Mouse (Mus musculus): ENCODE measurements at regions not wholly inside any gene's neighbourhood (a gene's known extent, or its start where the extent isn't known, plus 50 kb on each side); places are given as distances from the start of the nearest gene placed in this dataset.
A peak's percentile ranks its signal among the peaks of the same experiment; 100 is the strongest.

DNA sequence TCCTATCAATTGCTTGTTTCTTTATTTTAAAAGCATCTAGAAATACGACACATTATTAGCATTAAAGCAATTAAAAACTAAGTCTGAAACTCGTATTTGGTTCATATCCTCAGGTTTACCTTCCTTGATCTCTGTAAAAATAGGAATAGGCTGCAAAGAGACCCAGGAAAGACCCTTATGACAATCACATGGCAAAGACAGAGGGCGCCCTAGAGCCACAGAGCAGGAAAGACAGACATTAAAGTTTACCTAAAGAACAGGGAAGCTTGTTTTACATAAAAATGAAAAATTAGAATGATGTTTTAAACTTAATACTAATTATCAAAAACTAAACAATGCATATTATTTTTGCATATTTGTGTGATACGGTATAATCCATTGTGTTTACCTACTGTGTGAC, 153.2 kb downstream of the Usp25 start:
- H3K4me2 ChIP-seq: no peak overlapping the region
- H3K9me3 ChIP-seq (replicated peaks): no peaks in the 10 kb centered on the region
- H3K36me3 ChIP-seq: no peaks in the 10 kb centered on the region
- no peak overlapping the region for H3K27ac ChIP-seq (replicated peaks)
- H3K4me3 ChIP-seq (replicated peaks): no peak overlapping the region
- ATAC-seq (ENCODE audit: low FRiP score): no peak
- no peaks in the 10 kb centered on the region for H3K4me1 ChIP-seq
- no peaks in the 10 kb centered on the region for H3K27me3 ChIP-seq (replicated peaks)
- H3K9ac ChIP-seq (replicated peaks): no peak overlapping the region
- 73% methylated on average over 4 of the region's 4 CpGs for WGBS

DNA sequence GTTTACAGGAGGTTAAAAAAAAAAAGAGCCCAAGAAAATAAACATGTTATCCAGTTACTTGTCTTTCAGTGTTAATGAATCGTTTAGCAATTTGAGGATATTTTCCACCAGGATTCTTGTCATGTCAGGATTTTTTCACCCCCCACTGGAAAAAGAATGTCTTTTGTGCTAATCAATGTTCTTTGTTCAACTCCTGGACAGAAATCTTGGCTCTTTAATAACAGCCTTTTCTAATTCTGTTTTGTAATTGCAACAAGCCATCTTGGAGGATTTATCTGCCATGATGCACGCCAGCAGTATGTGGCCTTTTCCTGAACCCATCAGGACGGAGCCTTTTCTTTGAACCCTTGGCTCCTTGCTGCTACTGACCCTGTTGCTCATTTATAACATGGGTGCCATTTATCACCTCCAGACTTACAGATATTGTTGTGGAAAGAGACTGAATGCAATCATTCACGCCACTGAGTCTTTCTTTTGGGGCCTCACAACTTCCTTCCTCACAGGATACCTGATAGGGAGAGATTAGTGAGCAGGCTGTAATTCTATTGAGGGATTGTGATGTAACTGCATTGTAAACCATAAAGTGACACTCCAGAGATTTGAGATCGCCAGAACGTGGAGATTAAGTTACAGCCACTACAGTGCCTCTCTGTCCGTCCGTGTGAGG, 159.7 kb downstream of the Usp25 start:
- no peak overlapping the region for H3K4me3 ChIP-seq (replicated peaks)
- no peaks in the 10 kb centered on the region for H3K27me3 ChIP-seq (replicated peaks)
- ATAC-seq (ENCODE audit: low FRiP score): peak; percentile 50; the same call in 1 of the 2 replicates
- no peak overlapping the region for H3K9ac ChIP-seq (replicated peaks)
- no peak overlapping the region for H3K4me2 ChIP-seq
- H3K9me3 ChIP-seq (replicated peaks): no peaks in the 10 kb centered on the region
- no peak overlapping the region for H3K27ac ChIP-seq (replicated peaks)
- 11% methylated on average over 8 of the region's 8 CpGs for WGBS
- H3K36me3 ChIP-seq: no peaks in the 10 kb centered on the region
- H3K4me1 ChIP-seq: 0 out of 2 replicates have a peak, but pooled peaks cover 5% of the 10 kb centered on the region

- Histone ChIP-seq H3K27me3 (replicated peaks) (no peaks in the 10 kb centered on the region), H3K27ac (replicated peaks) (no peak overlapping the region), H3K4me1 (0 out of 2 replicates have a peak, but pooled peaks cover 5% of the 10 kb centered on the region), H3K36me3 (no peaks in the 10 kb centered on the region), H3K9me3 (replicated peaks) (no peaks in the 10 kb centered on the region), H3K4me3 (replicated peaks) (no peak overlapping the region), H3K4me2 (no peak overlapping the region), H3K9ac (replicated peaks) (no peak overlapping the region)
- ATAC-seq (ENCODE audit: low FRiP score): no peak
- WGBS: 77% methylated on average over 7 of the region's 7 CpGs
Measured at GRCm38 (mm10) chr16:77174744-77175432, 161.4 kb downstream of the Usp25 start.

DNA sequence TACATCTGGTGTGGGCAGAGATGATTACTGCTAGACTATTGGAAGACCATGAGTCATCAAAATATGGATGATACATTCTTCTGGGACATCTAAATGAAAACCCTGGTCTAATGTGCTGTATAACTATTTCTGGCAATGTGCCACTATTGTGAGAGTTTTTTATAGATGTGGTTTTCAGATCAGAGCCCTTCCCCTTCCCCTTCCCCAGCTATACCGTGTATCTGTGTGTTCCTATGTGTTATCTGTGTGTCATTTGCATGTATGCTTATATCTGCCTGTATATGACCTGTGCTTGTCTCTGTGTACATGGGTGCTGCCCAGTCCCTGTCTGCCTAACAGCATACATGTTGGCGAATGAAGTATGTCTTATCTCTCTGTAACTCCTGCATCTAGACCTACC, 167.5 kb downstream of the Usp25 start:
- H3K4me3 ChIP-seq (replicated peaks): no peak overlapping the region
- no peak overlapping the region for H3K4me2 ChIP-seq
- H3K9me3 ChIP-seq (replicated peaks): no peaks in the 10 kb centered on the region
- H3K4me1 ChIP-seq: no peaks in the 10 kb centered on the region
- no peak overlapping the region for H3K27ac ChIP-seq (replicated peaks)
- H3K9ac ChIP-seq (replicated peaks): no peak overlapping the region
- ATAC-seq (ENCODE audit: low FRiP score): no peak
- no peaks in the 10 kb centered on the region for H3K27me3 ChIP-seq (replicated peaks)
- WGBS: 84% methylated on average over 2 of the region's 2 CpGs
- no peaks in the 10 kb centered on the region for H3K36me3 ChIP-seq

Measured in neural tube, embryonic 15.5 days (tissue).